Mouse (Mus musculus): ENCODE measurements around the gene Lcorl. TPM values are rescaled to one million over a fixed set of nuclear protein-coding genes. Genes with fewer than 3 reads are reported as not detected.

The Lcorl gene
- total RNA-seq, 2 experiments from 2014 or later = 37.0 to 39.8 TPM

Other genes with a start within 250 kb of the Lcorl start
- 10 to 100 TPM; 13.5 to 16.0 TPM for gene Fam184b, start 218.0 kb downstream of the Lcorl start, total RNA-seq (2021)
- 1 to 10 TPM in 1 of 2 experiments, under 1 TPM in 1; 0.81 to 1.7 TPM for gene Ncapg, start 187.7 kb downstream of the Lcorl start, total RNA-seq (2021)

Measured in layer of hippocampus, postnatal 14 days (tissue).